Mouse (Mus musculus) erythroblast, embryonic 14.5 days (primary cell): ENCODE data around the gene Nudcd3.

ENCODE experiments used
- GATA1 ChIP-seq: IDR thresholded peaks from 2 replicates; pipeline ENCODE4 v1.6.1; 2012; ENCODE audit warnings: low read length, inconsistent platforms, mixed read lengths
- TAL1 ChIP-seq: IDR thresholded peaks from 3 replicates; pipeline ENCODE4 v1.6.1; 2012; ENCODE audit warnings: low read length, inconsistent platforms, mixed read lengths

- TF ChIP-seq GATA1 (no peak), TAL1 (no peak)
These were observed 67.3 kb downstream of the Nudcd3 start for GRCm38 (mm10) chr11:6132886-6133285.
